Mouse (Mus musculus) spleen, adult 10 weeks (tissue): ENCODE measurements around the gene Lrp6. TPM values are rescaled to one million over a fixed set of nuclear protein-coding genes. Genes with fewer than 3 reads are reported as not detected.

Experiments used
- polyA plus RNA-seq: library from polyadenylated mRNA; stranded (reverse); fragments of 350-450 nt; fragmentation: Illumina TruSeq; extraction: RNeasy Lipid Tissue Mini Kit (QIAGEN cat#74804); gene quantifications from one replicate; pipeline ENCODE4 v1.2.3, GENCODE M21; 2015; ENCODE audit warnings: low replicate concordance; ENCODE audit not compliant: insufficient read depth

Lrp6 gene
- 38.6 TPM for polyA plus RNA-seq

DNA sequence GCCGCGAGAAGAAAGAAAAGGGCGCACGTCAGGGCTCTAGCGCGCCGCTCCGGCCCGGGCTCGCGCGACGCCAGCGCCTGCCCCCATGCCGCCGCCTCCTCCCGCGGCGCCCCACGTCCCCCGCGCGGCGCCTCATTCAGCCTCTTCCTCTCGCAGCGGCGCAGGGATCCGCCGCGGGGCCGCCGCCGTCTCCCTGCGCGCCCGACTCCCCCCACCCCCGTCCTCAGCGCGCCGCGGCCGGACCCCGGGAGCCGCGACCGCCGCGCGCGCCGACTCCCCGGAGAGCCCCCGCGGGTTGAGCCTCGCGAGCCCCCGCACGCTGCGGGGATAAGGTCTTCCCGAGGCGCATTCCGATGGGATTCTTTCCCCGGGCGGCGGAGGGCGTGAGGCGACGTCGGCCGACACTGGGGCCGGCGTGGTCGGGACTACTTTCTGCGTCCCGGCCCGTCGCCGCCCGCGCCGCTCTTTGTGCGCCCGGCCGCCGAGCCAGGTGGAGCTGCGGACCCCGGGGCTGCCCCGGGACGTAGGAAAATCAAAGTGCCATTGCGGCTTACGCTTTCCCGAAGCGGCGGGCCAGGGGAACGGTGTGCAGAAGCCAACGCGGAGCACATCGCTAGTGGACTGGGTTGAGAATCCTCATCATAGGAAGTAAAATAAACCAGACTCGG is at the start of gene Lrp6:
Gene Lrp6, minus strand, starts transcription at position 148 of the 668 bp plus-strand sequence.

Other genes starting within 250 kb of the Lrp6 start
- gene Bcl2l14, start 170.6 kb downstream of the Lrp6 start, polyA plus RNA-seq, result 6.2 TPM
- gene Mansc1, start 65.5 kb upstream of the Lrp6 start, polyA plus RNA-seq, result 2.1 TPM
- 4.8 TPM for gene Borcs5, start 72.5 kb upstream of the Lrp6 start, polyA plus RNA-seq
- gene Dusp16, start 225.7 kb upstream of the Lrp6 start, polyA plus RNA-seq, result 28.7 TPM